Mouse (Mus musculus): ENCODE results near the gene Pank4.

Pank4 gene

DNA sequence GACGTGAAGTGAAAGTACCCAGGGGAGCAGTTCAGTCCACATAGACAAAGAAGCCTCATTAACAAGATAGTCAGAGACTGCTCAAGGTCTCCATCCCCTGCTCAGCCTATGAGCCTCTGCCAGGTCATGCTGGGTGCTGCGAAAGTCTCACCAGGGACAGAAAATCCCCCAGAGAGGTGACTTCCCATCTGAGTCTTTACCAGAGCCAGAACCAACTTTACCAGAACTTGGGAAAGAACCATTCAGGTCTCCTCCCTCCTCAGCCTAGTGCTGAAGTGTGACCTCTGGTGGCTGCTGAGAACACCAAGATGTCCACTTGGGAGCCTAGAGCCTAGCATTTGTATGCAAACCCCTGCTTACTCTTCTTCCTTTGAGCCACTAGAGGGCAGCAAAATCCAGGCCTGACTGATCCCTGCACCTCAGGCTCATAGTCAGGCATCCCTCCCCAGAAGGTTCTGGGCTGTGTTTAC is 19.8 kb upstream of the Pank4 start:
- peak; percentile 71 to 77 for DNase-seq

DNA sequence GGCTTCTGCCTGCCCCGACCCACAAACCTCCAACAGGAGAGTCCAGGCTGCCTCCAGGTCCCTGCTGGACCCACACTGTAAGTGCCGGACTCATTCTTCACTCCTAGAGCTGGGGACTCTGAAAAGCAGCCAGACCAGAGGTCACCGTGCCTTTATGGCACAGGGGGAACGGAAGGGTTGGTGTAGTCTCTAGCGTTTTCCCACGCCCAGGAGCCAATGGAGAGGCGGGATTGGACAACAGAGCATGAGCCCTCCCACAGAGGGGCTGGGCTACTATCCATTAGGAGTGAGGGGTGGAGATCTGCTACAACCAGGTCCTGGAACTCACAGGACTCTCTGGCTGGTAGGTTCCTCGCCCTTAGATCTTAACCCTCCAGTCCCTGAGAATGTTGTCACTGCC is 17.6 kb upstream of the Pank4 start:
- DNase-seq: no peak

DNA sequence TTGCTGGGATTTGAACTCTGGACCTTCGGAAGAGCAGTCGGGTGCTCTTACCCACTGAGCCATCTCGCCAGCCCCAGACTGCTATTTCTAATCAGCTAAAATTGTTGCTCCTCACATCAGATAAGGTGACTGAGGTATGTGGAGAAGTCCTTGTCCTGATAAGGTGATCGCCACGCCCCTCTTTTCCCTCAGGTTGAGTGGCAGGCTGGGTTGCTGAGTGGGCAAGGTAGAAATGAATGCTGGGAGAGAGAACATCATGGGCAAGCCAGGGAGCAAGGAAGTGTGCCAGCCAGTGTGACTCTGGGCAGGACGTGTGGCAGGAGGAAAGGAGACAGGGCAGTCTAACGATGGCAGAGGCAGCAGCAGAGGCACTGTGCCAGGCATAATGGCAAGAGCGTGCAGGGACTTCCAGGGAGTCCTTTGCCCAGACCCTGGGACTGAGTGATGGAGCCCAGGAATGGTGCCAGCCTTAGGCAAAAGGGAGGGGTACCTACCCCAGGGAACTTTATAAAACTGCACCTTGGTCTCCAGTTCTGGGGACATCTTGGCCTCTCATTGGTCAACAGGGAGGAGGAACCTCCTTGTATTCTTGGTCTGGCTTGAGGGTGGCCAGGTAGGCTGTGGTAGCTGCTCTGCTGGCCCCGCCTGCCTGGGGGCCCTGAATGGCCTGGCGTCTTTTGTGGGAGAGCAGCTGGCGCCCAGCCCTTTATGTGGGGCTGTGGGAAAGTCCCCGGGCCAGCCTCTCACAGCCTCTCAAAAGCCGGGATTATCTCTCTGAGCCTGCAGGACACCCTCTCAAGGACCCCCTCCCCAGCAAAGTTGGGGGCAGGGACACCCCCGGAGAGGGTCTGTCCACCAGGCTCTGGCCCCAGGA is 15.6 kb upstream of the Pank4 start:
- no peak for DNase-seq

DNA sequence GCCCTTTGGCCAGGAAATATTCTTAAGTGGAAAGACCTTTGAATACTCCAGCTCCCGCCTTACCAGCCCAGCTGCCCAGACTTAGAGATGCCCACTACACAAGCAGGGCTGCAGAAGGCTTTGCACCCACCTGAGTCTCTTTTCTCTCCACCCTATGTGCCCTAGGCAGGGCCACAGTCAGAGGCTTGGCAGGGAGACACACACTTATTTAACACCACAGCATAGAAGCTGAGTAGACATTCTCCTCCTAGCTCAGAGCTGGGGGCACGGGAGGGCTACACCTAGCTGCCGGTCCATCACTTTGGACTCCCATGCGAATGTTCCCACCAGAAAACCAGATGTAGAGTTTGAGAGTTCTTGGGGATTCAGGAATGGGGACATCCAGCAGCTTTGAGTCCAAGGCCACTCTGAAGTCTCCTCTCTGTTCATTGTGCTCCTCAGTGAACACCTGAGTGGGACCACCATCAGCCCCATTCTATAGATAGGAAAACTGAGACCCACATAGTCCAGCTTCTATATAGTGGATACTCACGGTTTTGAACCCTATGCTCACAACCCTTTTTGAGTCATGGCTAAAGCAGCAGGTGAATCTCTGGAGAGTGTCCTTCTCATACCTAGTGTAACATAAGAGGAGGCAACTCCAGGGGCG is 14.9 kb upstream of the Pank4 start:
- no peak for DNase-seq

DNA sequence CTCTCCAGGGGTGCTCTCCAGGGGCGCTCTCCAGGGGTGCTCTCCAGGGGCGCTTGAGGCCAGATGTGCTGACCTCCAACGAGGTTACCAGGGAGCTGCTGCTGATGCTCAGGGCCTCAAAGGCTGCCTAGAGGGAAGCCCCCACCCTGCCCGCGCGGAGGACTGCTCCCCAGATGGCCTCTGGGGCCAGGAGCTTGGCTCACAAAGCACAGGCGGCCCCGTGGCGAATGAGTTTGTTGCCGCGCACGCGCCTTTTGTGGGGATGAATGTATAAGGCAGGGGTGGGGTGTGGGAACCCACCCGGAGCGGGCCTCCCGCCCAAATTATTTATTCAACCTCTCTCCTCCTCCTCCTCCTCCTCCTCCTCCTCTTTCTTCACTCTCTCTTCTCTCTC is 14.3 kb upstream of the Pank4 start:
- no peak for DNase-seq

DNA sequence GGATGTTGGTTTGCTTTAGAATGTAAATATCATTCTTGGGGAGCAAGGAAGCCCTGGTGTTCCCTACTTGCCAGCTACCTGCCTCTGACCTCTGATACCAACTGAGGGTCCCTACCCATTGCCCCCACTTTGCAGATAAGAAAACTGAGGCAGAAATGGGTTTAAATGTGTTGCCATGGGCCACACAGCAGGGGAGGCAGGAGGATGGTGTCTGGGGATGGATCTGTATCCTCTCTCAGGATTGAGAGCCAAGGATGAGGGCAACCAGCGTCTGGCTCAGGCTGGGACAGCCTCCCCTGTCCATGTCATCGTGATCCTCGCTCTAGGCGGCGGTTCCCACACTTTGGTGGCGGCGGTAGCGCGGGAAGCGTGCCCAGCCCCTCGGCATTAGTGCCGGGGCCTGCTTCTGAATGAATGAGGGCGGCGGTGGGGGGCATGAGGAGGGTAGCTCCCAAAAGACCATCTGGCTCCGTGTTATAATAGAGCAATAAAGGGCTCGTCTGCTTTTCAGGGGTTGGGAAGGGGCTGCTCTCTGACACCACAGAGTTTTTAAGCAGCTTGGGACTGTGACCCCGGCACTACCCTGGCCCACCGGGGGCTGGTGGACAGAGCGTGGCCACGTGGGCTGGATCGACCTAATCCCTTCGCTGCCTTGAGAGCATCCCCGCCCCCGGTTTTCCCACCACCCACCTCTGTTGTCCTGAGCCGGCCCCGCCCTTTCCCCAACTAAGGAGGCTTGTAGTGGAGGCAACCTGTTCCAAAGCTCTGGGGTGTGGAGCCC is 11.3 kb upstream of the Pank4 start:
- no peak for DNase-seq

DNA sequence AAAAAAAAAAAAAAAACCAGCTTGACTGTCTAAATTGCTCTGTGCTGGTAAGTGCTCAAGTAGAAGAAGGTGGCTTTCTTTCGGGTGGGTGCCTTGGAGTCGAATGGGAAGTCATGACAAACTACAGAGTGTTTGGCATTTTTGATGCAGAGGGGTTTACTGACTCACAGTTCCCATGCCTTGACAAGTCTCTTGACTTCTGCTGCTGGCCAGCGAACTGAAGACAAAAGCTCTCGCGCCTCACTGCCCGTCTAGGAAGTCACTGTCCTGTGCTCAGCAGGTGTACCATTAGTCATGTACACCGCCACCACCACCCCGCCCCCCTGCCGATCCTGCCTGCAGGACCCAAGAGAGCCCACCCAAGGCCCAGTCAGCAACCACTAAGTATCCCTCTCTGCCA is 7.3 kb upstream of the Pank4 start:
- no peak for DNase-seq

DNA sequence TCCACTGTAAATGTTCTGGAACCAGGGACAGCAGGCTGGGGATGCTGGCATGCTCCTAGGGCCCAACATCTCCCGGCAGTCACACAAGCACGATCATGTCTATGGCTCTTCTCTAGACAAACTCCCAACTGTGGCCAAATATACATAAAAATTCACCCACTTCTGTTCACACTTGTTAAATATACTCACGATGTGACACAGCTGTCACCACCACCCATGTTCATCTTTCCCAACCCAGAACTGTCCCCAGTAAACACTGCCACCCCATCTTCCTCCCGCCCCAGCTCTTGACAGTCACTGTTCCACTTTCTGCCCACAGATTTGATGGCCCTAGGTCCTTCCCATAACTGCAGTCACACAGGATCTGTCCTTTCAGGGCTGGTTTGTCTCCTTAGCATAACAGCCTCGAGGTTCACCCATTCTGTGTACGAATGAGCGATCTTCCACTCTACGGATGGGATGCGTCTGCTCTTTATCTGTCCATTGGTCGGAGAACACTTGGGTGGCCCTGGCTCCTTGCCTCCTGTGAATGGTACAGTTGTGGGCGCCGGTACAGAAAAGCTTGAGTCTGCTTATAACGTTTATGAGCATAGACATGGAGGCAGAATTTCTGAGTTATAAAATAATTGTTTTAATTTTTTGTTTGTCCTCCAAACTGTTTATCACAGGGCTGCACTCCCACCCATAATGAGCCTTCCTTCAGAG is 6.5 kb upstream of the Pank4 start:
- DNase-seq: no peak

DNA sequence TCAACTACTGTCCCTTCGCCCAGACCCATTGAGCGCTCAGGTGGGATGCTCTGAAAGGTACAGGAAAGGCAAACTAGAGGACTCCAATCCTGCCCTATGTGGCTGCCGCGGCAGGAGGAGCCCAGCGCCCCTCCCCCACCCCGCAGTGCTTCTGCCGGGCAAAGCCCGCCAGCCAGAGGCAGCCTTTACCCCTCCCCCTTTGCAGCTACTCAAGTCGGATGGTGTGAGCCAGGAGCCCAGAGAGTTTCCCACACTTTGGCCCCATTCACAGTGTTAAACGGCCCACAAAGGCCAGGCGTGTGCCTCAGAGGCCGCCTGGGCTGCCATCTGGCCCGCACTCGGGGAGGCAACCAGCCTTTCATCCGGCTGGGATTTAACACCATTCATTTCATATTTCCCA is 5.8 kb upstream of the Pank4 start:
- peak in 1 of 2 experiments; percentile 39 for DNase-seq

DNA sequence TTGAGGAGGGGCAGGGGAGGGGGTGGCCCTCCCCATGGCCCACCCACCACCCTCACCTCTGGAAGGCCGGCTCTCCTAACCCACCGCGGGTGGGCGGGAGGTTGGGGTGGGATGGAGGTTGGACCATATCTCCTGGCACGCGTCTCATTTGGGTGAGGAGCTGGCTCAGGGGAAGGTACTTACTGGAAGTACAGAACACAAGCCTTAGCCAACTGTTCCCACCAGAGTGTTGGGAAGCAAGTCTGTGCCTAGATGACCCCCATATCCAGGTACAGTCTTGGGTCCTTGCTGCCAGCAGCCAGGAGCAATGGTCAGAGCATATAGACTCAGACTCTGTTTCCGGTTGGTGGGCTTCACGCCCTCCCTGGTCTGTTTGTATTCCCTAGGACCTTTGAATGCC is 5.3 kb upstream of the Pank4 start:
- DNase-seq: no peak

DNA sequence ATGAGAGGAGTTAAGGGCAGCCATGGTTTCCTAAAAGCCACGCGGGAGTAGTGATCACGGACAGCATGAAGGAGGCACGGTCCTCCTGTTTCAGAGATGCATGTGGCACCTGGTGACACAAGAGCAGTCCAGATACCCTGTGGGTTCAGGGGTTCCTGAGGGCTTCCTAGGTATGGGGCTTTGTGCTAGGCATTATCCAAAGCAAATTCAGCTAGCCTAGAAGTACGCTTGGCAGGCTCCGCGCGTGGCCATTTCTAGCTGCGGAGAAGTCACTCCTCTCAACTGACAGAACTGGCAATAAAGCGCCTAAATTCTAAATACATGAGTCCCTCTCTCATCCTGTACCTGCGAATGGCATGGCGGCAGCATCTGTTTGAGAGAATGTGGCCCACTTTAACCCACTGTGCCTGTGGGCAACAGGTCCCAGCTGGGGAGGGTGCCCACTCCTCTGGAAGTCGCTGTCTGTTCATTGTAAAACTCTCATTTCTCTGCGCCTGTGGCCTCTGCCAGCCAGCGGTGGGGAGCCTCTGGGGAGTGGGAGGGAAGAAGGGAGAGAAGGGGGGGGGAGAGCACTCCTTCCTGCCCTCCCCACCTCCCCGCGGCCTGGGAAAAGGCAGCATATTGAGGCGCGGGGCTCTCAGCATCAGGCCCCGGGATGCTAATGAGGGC is 3.8 kb upstream of the Pank4 start:
- peak; percentile 26 to 33 for DNase-seq

DNA sequence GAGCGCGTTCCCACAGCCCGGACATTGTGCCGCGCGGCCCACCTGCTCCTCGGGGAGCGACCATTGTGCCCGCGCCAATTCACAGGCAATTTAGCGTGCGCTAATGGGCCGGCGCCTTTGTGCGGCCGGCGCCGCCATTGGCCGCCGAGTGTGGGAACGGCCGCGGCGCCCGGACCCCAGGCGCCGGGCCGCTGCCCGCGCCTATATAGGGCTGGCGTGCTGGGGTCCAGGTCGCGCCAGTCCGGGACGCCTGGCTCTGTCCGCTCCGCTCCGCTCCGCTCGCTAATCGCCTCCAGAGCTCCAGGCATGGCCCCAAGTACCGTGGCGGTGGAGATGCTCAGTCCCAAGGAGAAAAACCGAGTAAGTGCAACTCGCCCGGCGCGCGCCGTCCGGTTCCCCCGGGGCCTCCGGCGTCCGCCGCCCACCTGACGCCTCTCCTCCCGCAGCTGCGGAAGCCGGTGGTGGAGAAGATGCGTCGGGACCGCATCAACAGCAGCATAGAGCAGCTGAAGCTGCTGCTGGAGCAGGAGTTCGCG is 3.2 kb upstream of the Pank4 start, which contains the start of gene Hes5:
Hes5 (plus strand) TSS at position 234 of the 536 bp plus-strand sequence.
- peak in 1 of 2 experiments; percentile 57 for DNase-seq

DNA sequence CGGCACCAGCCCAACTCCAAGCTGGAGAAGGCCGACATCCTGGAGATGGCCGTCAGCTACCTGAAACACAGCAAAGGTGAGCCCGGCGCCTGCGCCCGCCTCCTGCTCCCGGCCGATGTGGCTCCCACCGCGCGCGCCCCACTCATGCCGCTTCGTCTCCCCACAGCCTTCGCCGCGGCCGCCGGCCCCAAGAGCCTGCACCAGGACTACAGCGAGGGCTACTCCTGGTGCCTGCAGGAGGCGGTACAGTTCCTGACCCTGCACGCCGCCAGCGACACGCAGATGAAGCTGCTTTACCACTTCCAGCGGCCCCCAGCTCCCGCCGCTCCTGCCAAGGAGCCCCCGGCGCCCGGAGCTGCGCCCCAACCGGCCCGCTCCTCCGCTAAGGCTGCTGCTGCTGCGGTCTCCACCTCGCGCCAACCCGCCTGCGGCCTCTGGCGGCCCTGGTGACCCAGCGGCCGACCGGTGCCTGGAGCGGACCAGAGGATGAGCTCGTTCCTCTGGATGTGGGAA is 2.6 kb upstream of the Pank4 start:
- DNase-seq: peak; percentile 62 to 68

DNA sequence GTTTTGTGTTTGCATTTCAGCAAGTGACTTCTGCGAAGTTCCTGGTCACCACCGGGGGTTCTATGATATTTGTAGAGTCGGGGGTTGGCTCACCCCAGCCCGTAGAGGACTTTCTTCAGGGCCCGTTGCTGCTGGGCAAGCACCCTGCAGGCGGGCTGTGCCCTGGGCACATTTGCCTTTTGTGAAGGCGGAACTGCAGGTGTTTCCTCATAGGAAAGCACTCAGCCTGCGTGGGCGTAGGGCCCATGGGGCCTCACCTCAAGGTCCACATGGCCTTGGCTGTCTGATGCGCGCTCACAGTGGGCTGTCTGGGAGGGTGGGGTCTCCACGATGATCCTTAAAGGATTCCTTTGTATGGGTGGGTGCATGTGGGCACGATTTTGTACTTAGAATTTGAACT is 2.0 kb upstream of the Pank4 start:
- DNase-seq: peak; percentile 67 to 74

DNA sequence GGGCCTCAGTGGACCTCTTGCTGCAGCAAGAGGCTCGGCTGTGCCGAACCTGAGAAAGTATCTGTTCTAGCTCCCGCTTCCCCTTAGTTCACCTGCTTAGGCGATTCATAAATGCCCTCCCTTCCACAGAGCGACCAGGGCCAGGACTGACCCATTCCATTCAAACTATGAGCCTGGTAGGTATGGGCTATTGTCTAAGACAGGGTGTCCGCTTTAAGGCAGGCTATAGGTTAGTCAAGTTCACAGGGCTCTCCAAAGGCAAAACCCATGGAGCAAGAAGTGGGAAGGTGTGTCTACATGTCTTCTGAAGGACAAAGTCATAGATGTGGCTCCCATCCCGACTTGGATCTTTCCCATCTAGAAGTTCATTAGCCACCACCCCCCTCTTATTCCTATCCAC is 1.2 kb upstream of the Pank4 start:
- DNase-seq: no peak

DNA sequence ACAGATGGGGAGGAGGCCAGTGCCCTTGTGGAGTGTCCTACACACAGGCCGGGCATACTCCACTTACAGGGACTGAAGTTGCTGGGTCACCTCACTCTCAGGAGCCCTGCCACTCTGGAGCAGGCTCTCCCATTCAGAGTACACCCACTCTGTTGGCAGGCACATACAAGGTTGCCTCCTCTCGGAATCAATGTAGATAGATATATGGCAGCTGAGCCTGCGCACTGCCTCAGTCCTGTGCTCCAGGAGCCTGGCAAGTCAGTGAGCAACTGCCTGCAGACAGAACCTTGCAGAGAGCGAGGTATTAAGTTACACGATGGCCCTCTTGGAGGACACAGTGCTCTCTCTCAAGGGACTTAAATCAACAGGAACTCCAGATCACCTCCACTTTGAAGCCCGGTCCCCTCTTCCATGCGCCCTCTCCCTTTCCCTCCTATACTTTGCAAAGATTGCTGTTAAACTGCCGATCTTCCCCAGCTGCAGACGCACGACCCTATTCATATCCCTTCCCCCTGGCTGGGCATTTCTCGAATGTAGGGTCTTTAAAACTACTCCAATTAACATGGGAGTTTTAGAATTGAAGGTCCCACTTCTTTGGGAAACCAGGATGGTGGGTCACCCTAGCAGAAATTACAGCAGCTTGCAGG is 610 bp upstream of the Pank4 start:
- peak in 1 of 2 experiments; percentile 14 for DNase-seq

DNA sequence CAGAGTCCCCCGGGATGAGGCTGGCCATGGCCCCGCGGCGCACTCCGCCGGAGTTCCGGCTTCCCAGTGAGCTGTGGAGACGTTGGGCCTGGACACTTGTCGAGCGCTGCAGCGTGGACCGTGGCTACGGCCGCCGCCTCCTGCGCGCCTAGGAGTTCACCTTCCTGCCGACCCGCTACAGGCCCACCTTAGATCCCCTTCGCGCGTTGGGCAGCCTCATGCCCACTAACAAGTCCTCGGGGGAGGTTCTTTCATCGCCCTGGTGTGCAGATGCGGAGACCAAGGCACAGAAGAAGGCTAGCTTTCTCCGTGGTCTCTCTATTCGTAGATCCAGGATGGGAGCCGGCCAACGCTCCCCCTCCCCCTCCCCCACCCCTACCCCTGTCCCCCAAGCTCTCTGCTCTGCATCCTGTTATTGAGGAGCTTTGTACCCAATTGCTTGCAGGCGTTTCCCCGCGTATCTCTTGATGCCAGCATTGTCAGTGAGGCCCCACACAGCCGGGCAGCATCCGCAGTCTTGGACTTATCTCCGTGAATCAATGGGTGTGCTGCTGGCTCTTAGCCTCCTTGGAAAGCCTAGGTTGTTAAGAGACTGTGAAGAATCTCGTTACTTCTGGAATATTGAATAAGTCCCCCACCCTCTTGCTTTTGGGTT is 785 bp downstream of the Pank4 start:
- DNase-seq: peak; percentile 47 to 67

DNA sequence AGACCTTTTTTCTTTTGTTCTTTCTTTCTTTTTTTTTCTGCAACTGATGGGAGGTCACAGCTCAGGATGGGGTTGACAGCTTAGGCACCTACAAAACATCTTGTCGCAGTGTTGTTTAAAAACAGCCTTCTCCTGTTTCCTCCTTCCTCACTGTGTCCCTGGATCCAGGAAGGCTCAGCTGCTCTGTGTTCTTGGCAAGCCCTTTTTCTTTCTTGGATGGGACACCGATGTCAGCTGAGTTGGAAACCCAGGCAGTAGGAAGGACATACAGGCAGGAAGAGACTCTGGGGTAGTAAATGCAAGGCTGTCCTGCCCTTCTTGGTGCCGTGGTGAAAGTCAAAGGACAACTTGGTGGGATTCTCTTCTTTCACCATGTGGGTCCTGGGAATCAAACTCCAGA is 1.9 kb downstream of the Pank4 start:
- no peak for DNase-seq

DNA sequence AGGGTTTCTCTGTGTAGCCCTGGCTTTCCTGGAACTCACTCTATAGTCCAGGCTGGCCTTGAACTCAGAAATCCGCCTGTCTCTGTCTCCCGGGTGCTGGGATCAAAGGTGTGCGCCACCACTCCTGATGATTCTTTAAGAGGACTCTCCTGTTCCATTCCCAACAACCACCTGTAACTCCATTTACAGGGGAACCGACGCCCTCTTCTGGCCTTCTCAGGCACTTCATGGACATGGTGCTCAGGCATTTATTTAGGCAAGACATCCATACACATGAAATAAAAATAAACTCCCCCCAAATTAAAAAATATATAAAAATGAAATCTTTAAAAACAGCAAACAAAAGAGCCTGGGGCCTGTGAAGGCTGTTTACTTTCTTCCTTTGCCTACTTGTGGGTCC is 3.2 kb downstream of the Pank4 start:
- peak; percentile 61 to 67 for DNase-seq

DNA sequence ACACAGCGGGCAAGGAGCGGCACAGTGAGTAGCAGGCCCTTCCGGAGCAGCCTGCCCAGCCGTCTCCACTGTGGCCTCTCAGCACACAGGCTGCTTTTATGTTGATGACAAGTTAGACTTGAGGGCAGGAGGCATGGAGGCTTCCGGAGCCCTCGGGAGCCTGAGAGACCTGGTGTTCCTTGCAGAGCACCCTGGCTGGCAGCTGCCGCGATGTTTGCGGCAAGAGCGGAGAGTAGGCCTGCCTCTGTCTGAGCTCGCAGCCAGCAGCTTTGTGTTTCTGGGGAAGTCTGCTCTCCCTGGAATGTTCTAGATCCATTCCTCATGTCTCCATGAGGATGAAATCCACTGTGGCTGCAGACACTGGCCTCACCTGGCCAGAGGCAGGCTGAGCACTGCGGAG is 8.6 kb downstream of the Pank4 start:
- no peak for DNase-seq

Measured in thymus, postnatal 36 days (tissue).